Mouse (Mus musculus): Measurements from ENCODE around the gene Apobec2.

Apobec2 gene

DNA sequence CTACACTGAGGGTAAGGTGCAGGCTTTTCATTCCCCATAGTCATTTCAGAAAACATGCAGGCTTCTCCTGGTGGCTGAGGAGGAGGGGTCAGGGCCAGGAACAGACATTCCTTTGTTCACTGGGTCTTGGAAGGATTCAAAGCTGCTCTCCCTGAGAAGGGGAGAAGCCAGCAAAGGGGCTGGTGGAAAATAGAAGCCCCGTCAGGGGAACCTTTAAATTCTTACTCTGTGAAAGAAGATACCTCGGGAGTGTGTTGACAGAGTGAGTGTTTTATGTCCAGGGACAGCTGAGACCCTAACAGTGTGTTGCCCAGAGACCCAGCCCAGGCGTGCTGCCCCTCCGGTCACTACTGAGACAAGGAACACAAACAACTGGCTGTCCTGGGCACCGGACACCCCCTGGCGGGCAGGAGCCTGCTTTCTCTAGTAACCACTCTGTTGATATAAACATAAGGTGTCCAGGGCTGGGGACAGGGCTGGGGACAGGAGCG lies 4.7 kb upstream of the Apobec2 start:
- DNase-seq (ENCODE audit: low spot score in 2 of 2), result no peak

- DNase-seq (ENCODE audit: low spot score in 2 of 2), result no peak
These were observed 3.8 kb upstream of the Apobec2 start for GRCm38 (mm10) chr17:48436487-48436886.

DNA sequence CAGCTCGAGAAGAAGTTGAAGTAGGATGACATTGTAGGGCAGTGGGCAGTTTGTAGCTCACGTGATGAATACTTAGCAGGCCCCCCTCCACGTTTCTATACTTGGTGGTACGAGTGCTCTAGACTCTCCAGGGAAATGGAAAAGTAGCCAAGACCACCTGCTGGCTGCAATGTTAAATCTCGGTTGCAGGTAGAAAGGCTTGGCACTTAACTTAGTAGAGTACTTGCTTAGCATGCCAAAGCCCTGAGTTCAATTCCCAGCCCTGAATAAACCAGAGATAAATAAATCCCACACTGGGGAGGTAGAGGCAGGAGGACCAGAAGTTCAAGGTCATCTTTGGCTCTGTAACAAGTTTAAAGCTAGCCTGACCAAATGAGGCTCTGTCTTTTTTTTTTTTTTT lies 1.7 kb upstream of the Apobec2 start:
- DNase-seq (ENCODE audit: low spot score in 2 of 2), result no peak

GRCm38 (mm10) chr17:48433689-48434330 lies 1.1 kb upstream of the Apobec2 start:
- DNase-seq (ENCODE audit: low spot score in 2 of 2), result no peak

GRCm38 (mm10) chr17:48433006-48433655 lies 401 bp upstream of the Apobec2 start:
- DNase-seq (ENCODE audit: low spot score in 2 of 2), result no peak

- no peak for DNase-seq (ENCODE audit: low spot score in 2 of 2)
These were observed 1.7 kb downstream of the Apobec2 start for GRCm38 (mm10) chr17:48431054-48431453.

GRCm38 (mm10) chr17:48430394-48430793 lies 2.3 kb downstream of the Apobec2 start:
- no peak for DNase-seq (ENCODE audit: low spot score in 2 of 2)

- no peak for DNase-seq (ENCODE audit: low spot score in 2 of 2)
These were observed 4.7 kb downstream of the Apobec2 start for GRCm38 (mm10) chr17:48427852-48428530.

DNA sequence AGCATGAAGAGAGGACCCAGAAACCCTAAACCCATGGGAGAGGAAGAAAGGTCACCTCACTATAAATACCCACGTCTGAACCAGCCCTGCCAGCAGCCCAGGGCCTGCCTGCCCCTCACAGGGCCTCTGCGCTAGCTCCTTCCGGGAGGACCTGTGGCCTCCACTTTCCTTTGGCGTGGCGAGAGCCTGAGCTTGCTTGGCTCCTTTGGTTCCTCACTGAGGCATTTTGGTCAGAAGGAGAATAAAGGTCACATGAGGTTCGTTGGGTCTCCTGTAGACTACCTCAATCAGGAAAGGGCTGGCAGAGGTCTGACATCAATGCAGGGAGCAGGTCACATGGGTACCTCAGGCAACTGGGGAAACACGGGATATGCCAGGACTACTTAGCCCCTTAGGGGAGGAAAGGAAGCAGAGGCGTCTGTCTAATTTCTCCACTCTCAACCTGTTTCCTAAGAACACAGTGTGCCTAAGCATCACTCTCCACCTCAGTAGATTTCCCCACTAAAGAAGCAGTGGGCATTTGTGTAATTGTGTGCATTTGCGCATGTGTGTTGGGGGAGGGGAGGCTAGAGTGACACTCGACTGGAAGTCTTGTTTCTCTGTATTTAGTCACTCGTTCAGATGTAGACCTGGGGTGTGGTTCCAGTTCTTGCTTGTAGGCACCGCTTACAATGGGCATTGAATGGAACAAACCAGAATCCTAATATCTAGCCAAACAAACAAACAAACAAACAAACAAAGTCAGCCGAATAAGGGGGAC lies 5.6 kb downstream of the Apobec2 start:
- no peak for DNase-seq (ENCODE audit: low spot score in 2 of 2)

DNA sequence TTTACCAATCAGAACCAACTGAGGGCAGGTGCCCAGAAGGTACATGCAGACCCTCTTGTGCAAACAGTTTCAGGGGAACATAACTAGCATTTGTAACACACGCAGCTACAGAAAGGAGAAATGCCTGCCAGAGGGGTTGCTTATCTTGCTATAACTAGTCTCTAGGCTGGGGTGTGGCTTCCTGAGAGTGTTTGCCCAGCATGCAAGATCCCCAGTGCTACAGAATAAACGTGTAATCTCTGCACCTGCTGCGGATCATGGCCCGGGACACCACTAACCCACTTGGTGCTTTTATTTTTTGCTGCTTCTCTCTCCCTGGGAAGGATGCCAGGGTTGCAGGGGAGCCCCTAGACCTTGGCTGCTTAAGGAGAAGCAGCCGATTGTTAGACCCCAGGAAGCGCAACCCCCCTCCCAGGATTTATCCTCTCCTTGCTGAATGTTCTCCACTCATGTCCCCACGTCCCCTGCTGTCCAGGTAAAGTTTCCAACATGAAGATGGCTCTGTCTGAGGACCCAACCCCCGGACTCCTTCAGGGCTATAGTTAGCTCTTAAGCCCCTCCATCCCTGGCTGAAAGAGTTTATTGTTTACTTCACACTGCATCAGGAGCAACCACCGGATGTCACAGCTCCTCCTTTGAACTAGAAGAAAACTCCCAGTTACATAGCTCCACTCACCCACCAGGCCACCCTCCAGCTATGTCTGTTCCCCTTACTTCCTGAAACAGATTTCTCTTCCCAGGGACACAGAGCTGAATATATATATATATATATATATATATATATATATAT lies 6.7 kb downstream of the Apobec2 start:
- no peak for DNase-seq (ENCODE audit: low spot score in 2 of 2)

DNA sequence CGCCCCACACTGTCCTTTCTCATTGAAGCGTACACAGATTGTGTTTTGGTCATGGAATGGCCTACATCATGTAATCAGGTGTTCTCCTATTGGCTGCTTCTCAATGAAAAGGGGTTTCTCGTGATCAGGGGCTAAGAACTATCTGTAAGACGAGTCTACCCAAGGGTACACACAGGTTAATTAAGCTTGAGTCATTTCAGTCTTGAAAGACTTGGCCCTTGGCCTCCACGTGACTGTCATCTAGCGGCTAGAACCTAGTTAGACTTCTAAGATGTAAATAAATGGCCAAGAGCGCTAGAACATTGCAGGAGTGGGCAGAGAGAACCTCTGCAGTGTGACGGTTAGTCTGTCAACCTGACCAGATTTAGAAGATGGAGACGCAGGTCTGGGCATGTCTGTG lies 8.5 kb downstream of the Apobec2 start:
- no peak for DNase-seq (ENCODE audit: low spot score in 2 of 2)

DNA sequence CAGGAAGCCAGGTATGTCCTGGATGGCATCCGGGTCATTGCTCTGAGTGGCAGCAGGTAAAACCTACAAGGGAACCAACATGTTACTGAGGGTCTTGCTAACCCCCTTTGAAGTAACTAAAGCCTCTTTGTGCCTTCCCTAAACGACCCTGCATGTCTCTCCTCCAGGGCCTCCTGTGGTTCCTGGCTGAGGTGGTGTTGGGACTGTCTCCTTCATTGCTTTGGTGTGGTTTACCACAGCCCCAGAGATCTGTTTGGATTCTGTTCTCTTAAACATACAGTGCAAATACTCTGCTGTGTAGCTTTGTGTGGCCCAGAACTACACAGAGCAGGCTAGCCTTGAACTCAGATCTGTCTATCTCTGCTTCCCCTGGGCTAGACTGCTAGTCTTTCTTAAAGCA lies 13.2 kb downstream of the Apobec2 start:
- no peak for DNase-seq (ENCODE audit: low spot score in 2 of 2)

GRCm38 (mm10) chr17:48418781-48419180 lies 13.9 kb downstream of the Apobec2 start:
- DNase-seq (ENCODE audit: low spot score in 2 of 2), result no peak

DNA sequence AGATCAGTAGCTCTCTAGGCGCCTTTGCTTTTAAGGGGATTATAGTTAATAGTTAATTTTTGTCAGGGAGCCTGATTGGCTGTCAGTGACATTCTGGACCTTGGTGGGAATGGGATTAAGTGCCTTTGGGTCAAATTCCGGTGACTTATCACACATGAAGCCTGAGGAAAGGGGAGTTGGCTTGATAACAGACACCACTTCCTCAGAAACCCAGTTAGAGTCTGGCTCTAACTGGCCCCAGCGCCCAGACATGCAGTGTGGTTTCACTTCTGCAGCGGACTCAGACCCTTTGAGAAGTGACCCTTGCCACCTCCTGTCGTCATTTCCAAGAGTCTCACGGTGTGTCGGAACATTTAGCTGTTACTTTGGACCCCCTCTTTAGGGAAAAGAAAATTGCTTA lies 14.6 kb downstream of the Apobec2 start:
- no peak for DNase-seq (ENCODE audit: low spot score in 2 of 2)

DNA sequence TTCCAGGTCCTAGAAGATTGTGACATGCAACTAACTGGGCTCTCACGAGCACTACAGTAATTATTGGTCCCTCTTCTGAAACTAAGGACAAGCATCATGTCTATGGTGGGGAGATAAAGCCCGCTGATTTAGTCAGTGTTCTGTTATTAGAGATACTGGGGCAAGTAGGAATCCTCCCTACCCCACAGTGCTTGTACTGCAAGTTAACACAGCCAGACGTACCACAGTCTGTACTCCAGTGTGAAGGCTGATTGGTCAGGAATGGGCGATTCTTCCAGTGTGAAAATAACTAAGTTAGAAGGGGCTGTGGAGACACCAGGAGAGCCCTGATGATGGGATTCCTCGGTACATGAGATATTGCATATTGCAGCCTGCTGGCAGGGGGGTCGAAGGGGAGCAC lies 15.2 kb downstream of the Apobec2 start:
- no peak for DNase-seq (ENCODE audit: low spot score in 2 of 2)

DNA sequence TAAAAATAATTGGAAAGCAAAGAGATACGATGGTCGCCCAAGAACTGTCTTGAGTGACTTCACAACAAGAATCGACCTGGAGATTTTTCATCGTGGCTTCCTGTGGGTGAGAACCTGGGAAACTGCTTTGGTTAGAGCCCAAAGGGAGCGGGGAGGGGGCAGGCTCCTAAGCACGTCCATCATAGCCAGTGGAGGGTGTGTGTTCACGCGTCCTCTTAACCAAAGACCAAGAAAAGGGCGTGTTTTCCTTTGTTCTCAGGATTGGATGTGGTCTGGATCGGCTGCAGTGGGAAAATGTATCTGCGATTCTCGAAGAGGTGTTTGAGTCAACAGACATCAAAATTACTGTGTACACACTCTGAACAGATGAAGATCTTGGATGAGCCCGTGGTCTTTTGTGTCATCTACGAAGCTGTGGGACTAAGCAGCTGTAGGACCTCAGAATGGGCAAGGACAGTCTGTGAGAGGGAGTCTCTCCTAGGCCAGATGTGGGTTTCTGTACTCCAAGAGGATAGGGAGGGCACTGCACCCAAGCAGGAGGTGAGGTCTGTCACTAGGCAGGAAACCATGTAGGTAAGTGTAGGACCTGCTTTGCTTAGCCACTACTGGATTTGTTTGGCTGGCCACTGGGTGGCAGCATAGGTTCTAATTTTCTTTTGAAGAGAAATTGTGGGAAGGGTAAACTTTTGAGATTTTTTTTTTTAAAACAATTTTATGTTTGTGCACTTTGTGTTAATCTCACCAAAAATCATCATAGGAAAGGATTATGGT lies 16.1 kb downstream of the Apobec2 start:
- peak; percentile 73 to 86 for DNase-seq (ENCODE audit: low spot score in 2 of 2)

GRCm38 (mm10) chr17:48416011-48416410 lies 16.7 kb downstream of the Apobec2 start:
- no peak for DNase-seq (ENCODE audit: low spot score in 2 of 2)

DNA sequence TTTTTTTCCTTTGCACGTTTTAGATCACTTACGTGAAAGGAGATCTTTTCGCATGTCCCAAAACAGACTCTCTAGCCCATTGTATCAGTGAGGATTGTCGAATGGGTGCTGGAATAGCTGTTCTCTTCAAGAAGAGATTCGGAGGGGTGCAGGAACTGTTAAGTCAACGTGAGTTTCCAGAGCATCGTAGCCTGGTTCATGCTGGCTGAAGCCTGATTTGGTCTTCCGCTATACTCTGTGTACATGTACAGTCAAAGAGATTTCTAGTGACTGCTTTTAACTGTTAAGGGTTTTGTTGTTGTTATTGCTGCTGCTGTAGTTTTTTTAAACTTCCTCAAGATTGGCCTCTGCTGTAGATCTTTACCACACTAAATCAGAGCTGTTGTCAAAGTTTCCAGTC lies 21.5 kb downstream of the Apobec2 start:
- DNase-seq (ENCODE audit: low spot score in 2 of 2), result no peak

GRCm38 (mm10) chr17:48410299-48410785 lies 22.4 kb downstream of the Apobec2 start:
- DNase-seq (ENCODE audit: low spot score in 2 of 2), result peak in 1 of 2 experiments; percentile 39

Data from right cerebral cortex, postnatal 10 days (tissue).